Mouse (Mus musculus) CH12.LX (cell line): ENCODE measurements around the gene AU022252. TPM values are rescaled to one million over a fixed set of nuclear protein-coding genes. Genes with fewer than 3 reads are reported as not detected.

Source experiments
- DNase-seq: peaks from one replicate; pipeline ENCODE4 v3.0.0-alpha.2; 2013; ENCODE audit errors: extremely low read depth
- H3K27ac ChIP-seq: 2 replicates; pipeline ENCODE4 v1.5.1; 2012; ENCODE audit warnings: low read depth, mild to moderate bottlenecking, control low read depth, moderate library complexity; ENCODE audit not compliant: insufficient read depth
- H3K27me3 ChIP-seq: replicated peaks from 2 replicates; pipeline ENCODE3; 2012; ENCODE audit warnings: inconsistent platforms
- H3K36me3 ChIP-seq, 2 experiments: replicated peaks in 1 of 2; 2 replicates each; pipeline versions ENCODE3 to v1.6.1; 2012; ENCODE audit warnings: inconsistent platforms in 1 of 2, low read length in 1 of 2, mild to moderate bottlenecking in 1 of 2, mixed read lengths in 1 of 2, moderate library complexity in 1 of 2; ENCODE audit not compliant: control insufficient read depth in 1 of 2, insufficient read depth in 1 of 2
- H3K4me1 ChIP-seq, 2 experiments: 2 replicates each; pipeline ENCODE4 v1.6.1; 2012; ENCODE audit warnings: inconsistent platforms in 1 of 2, moderate library complexity in 1 of 2; ENCODE audit not compliant: insufficient read depth in 2 of 2, control insufficient read depth in 1 of 2
- H3K4me2 ChIP-seq: 2 replicates; pipeline ENCODE4 v1.6.1; 2012; ENCODE audit warnings: low read depth, mild to moderate bottlenecking, control low read depth; ENCODE audit not compliant: poor library complexity, insufficient read depth, severe bottlenecking
- H3K4me3 ChIP-seq, 3 experiments: fragments of 150-350 bp in 1 of 3; sonication (generic) in 1 of 3; replicated peaks in 1 of 3; 2 replicates each; pipeline versions ENCODE3 to v1.5.1; 2011 to 2012; ENCODE audit warnings: low read depth in 2 of 3, low read length in 2 of 3, mild to moderate bottlenecking in 2 of 3, moderate library complexity in 2 of 3, control low read depth in 1 of 3, improper control_type of control experiment in 1 of 3, inconsistent platforms in 1 of 3, mixed read lengths in 1 of 3; ENCODE audit not compliant: poor library complexity in 1 of 3
- H3K79me2 ChIP-seq: replicated peaks from 2 replicates; pipeline ENCODE4 v1.6.1; 2012; ENCODE audit warnings: mild to moderate bottlenecking, moderate library complexity; ENCODE audit not compliant: control insufficient read depth, poor library complexity, insufficient read depth, severe bottlenecking; ENCODE audit errors: extremely low read depth
- H3K9ac ChIP-seq: 2 replicates; pipeline ENCODE4 v1.6.1; 2012; ENCODE audit warnings: low read depth, mild to moderate bottlenecking, control low read depth, moderate library complexity; ENCODE audit not compliant: insufficient read depth
- H3K9me3 ChIP-seq: replicated peaks from 2 replicates; pipeline ENCODE3; 2012; ENCODE audit warnings: low read length, inconsistent platforms, mixed read lengths
- BHLHE40 ChIP-seq: IDR thresholded peaks from 2 replicates; pipeline ENCODE4 v1.6.1; 2011; ENCODE audit warnings: mild to moderate bottlenecking, low read depth, low read length, improper control_type of control experiment
- CHD1 ChIP-seq: IDR thresholded peaks from 2 replicates; pipeline ENCODE4 v1.6.1; 2012; ENCODE audit warnings: low read depth, low read length, improper control_type of control experiment, inconsistent platforms
- CTCF ChIP-seq, 2 experiments: IDR thresholded peaks in 1 of 2; conservative IDR thresholded peaks in 1 of 2; 2 replicates each; pipeline ENCODE4 v1.5.1; 2011 to 2012; ENCODE audit warnings: low read depth in 2 of 2, low read length in 2 of 2, improper control_type of control experiment in 1 of 2, inconsistent platforms in 1 of 2, mild to moderate bottlenecking in 1 of 2, moderate library complexity in 1 of 2
- E2F4 ChIP-seq: IDR thresholded peaks from 2 replicates; pipeline ENCODE4 v1.6.1; 2011; ENCODE audit warnings: low read depth, low read length, improper control_type of control experiment; ENCODE audit not compliant: insufficient replicate concordance
- EP300 ChIP-seq: IDR thresholded peaks from 2 replicates; pipeline ENCODE4 v1.6.1; 2011; ENCODE audit warnings: low read length, improper control_type of control experiment
- ETS1 ChIP-seq: conservative IDR thresholded peaks from 2 replicates; pipeline ENCODE4 v1.6.1; 2012; ENCODE audit warnings: low read depth, mild to moderate bottlenecking, inconsistent platforms, low read length, improper control_type of control experiment, moderate library complexity
- GABPA ChIP-seq: IDR thresholded peaks from 2 replicates; pipeline ENCODE4 v1.6.1; 2012; ENCODE audit warnings: low read depth, low read length, improper control_type of control experiment, inconsistent platforms; ENCODE audit not compliant: insufficient replicate concordance
- HCFC1 ChIP-seq: IDR thresholded peaks from 2 replicates; pipeline ENCODE4 v1.6.1; 2012; ENCODE audit warnings: low read depth, mild to moderate bottlenecking, inconsistent platforms, low read length, improper control_type of control experiment
- JUND ChIP-seq: conservative IDR thresholded peaks from 2 replicates; pipeline ENCODE4 v1.6.1; 2011; ENCODE audit warnings: low read depth, low read length, improper control_type of control experiment
- KAT2A ChIP-seq: IDR thresholded peaks from 2 replicates; pipeline ENCODE4 v1.6.1; 2012; ENCODE audit warnings: low read length, improper control_type of control experiment, inconsistent platforms; ENCODE audit not compliant: insufficient replicate concordance
- MAFK ChIP-seq: IDR thresholded peaks from 2 replicates; pipeline ENCODE4 v1.6.1; 2011; ENCODE audit warnings: low read length, improper control_type of control experiment; ENCODE audit not compliant: insufficient replicate concordance
- MAZ ChIP-seq: IDR thresholded peaks from 2 replicates; pipeline ENCODE4 v1.6.1; 2012; ENCODE audit warnings: low read depth, mild to moderate bottlenecking, inconsistent platforms, low read length, improper control_type of control experiment, moderate library complexity
- MEF2A ChIP-seq: IDR thresholded peaks from 2 replicates; pipeline ENCODE4 v1.6.1; 2014; ENCODE audit warnings: low read depth, mild to moderate bottlenecking, inconsistent platforms, low read length, improper control_type of control experiment, borderline replicate concordance
- MXI1 ChIP-seq: IDR thresholded peaks from 2 replicates; pipeline ENCODE4 v1.6.1; 2011; ENCODE audit warnings: mild to moderate bottlenecking, low read depth, low read length, improper control_type of control experiment
- MYC ChIP-seq: IDR thresholded peaks from 2 replicates; pipeline ENCODE4 v1.6.1; 2011; ENCODE audit warnings: low read depth, mild to moderate bottlenecking, improper control_type of control experiment, low read length
- NELFE ChIP-seq: IDR thresholded peaks from 2 replicates; pipeline ENCODE4 v1.6.1; 2011; ENCODE audit warnings: low read depth, low read length, improper control_type of control experiment
- NRF1 ChIP-seq: IDR thresholded peaks from 2 replicates; pipeline ENCODE4 v1.6.1; 2014; ENCODE audit warnings: low read depth, mild to moderate bottlenecking, inconsistent platforms, low read length, improper control_type of control experiment, moderate library complexity
- POLR2AphosphoS2 ChIP-seq: IDR thresholded peaks from 2 replicates; pipeline ENCODE4 v1.6.1; 2011; ENCODE audit warnings: low read depth, low read length, improper control_type of control experiment
- RAD21 ChIP-seq: IDR thresholded peaks from 2 replicates; pipeline ENCODE4 v1.6.1; 2011; ENCODE audit warnings: low read depth, mild to moderate bottlenecking, low read length, improper control_type of control experiment, moderate library complexity
- SIN3A ChIP-seq: IDR thresholded peaks from 2 replicates; pipeline ENCODE4 v1.6.1; 2012; ENCODE audit warnings: low read length, improper control_type of control experiment, inconsistent platforms
- SMC3 ChIP-seq: IDR thresholded peaks from 2 replicates; pipeline ENCODE4 v1.6.1; 2011; ENCODE audit warnings: low read depth, low read length, improper control_type of control experiment
- UBTF ChIP-seq: IDR thresholded peaks from 2 replicates; pipeline ENCODE4 v1.6.1; 2012; ENCODE audit warnings: low read depth, mild to moderate bottlenecking, inconsistent platforms, low read length, improper control_type of control experiment, moderate library complexity
- USF2 ChIP-seq: conservative IDR thresholded peaks from 2 replicates; pipeline ENCODE4 v1.6.1; 2011; ENCODE audit warnings: low read depth, low read length, improper control_type of control experiment
- ZKSCAN1 ChIP-seq: IDR thresholded peaks from 2 replicates; pipeline ENCODE4 v1.6.1; 2012; ENCODE audit warnings: low read depth, inconsistent platforms, low read length, improper control_type of control experiment, borderline replicate concordance
- dilution Hi-C: fragments of 300-500 bp; cut with MboI; formaldehyde crosslinking; loops from 2 replicates; pipeline ENCODE4 v1.14.3; 2020; ENCODE audit warnings: low sequenced_read_pairs; ENCODE audit not compliant: extremely low pct_unique_long_range_greater_than_20kb, extremely low pct_ligation_motif_present
- in situ Hi-C: fragments of 300-500 bp; cut with MboI; formaldehyde crosslinking; loops from 3 replicates; pipeline ENCODE4 v1.14.3; 2019; ENCODE audit warnings: low sequenced_read_pairs, low pct_ligation_motif_present, low pct_unique_long_range_greater_than_20kb, mixed read lengths
- polyA plus RNA-seq: library from polyadenylated mRNA; unstranded; fragments of >175 nt; gene quantifications from 2 replicates; pipeline ENCODE4 v1.2.1, GENCODE M21; 2012; ENCODE audit warnings: low read depth; ENCODE audit not compliant: insufficient read length
- total RNA-seq, 2 experiments: library from RNA; depleted of rRNA; stranded (reverse); fragments of 300-350 nt in 1 of 2; fragments of >200 nt in 1 of 2; gene quantifications; 2 replicates each; pipeline ENCODE4 v1.2.3; 2012 to 2014

AU022252 gene
- total and polyA plus RNA-seq, 3 experiments: 8.7 to 18.8 (median 12.7) TPM

GRCm38 (mm10) chr4:119189392-119189791 is 43.1 kb downstream of the AU022252 start:
- TF ChIP-seq CHD1 (no peak), USF2 (no peak), SIN3A (no peak), MAZ (no peak), NRF1 (no peak), ETS1 (no peak), HCFC1 (no peak), POLR2AphosphoS2 (no peak), JUND (no peak), KAT2A (no peak), BHLHE40 (no peak), MEF2A (no peak), NELFE (no peak), EP300 (no peak), MXI1 (no peak), ZKSCAN1 (no peak), UBTF (no peak), GABPA (no peak), MYC (no peak)
- dilution Hi-C loops: no loop called here
- in situ Hi-C loops: no loop called here
- no peaks in the 10 kb centered on the region for H3K36me3 ChIP-seq
- H3K27ac ChIP-seq: no peak overlapping the region
- no peak overlapping the region for H3K9ac ChIP-seq
- no peaks in the 10 kb centered on the region for H3K9me3 ChIP-seq
- H3K79me2 ChIP-seq: no peaks in the 10 kb centered on the region
- no peak overlapping the region for H3K4me3 ChIP-seq
- no peak for DNase-seq
- no peak overlapping the region for H3K4me2 ChIP-seq
- peaks cover 14% of the 10 kb centered on the region for H3K27me3 ChIP-seq
- H3K4me1 ChIP-seq: no peaks in the 10 kb centered on the region

DNA sequence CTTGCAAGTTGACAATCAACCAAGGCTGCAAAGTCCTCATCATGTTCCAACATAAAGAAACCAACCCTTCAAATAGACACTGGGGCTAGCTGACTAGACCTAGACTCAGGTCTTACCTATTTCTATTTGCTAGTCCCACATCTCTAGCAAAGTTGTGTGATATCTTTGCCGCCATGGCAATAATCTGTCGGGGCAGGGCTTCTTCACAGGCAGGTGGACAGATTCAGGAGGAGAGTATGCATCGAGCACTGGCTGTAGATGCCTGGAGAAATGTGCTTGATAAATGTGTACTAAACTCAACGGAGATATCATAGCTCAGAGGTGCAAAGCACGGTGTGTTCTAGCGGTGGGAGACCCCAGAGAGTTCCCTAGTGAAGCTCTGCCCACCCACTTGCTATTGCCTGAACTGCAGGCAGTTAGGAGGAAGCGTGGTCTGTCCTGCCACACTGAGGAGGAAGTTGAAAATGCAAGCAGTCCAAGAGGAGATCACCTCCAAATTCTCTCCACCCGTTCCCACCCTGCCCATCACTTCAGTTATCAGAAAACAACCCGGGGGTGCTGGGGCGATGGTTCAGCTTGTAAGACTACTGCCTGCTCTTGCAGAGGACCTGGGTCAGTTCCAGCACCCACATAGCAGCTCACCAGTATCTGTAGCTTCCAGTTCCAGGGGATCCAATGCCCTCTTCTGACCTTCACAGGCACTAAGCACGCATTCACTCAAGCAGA is 44.3 kb downstream of the AU022252 start:
- Histone ChIP-seq H3K4me2 (no peak overlapping the region), H3K79me2 (no peaks in the 10 kb centered on the region), H3K4me1 (peaks cover 0 to 5% of the 10 kb centered on the region in 2 experiments; a peak in 1 of 4 replicates), H3K9me3 (no peaks in the 10 kb centered on the region), H3K9ac (no peak overlapping the region), H3K27me3 (peaks cover 23% of the 10 kb centered on the region), H3K36me3 (no peaks in the 10 kb centered on the region), H3K4me3 (no peak overlapping the region), H3K27ac (no peak overlapping the region)
- DNase-seq: no peak
- in situ Hi-C loops: no loop called here
- TF ChIP-seq MAFK (no peak), SMC3 (0 out of 2 replicates have a peak, but pooled peaks have one; percentile 22), E2F4 (no peak), GABPA (no peak), CTCF (conservative IDR thresholded peaks at IDR 0.05 in 1 of 2, IDR thresholded peaks at IDR 0.05 in 1 of 2; ENCODE audit: low read depth in 2 of 2, low read length in 2 of 2) (peak in 1 of 2 experiments; percentile 45; a peak in 2 of 4 replicates), RAD21 (peak; percentile 45), POLR2AphosphoS2 (no peak)
- dilution Hi-C loops: no loop called here
